Mouse (Mus musculus) induced T-regulatory cell, adult 2 months (primary cell): Measurements from ENCODE around the gene Zbtb34.
A peak's percentile ranks its signal among the peaks of the same experiment; 100 is the strongest.

Source experiments
- DNase-seq: peaks from one replicate; pipeline ENCODE4 v3.0.0-alpha.2; 2012; ENCODE audit warnings: low read depth

The Zbtb34 gene

GRCm38 (mm10) chr2:33430771-33431699, at the start of gene Zbtb34:
Gene Zbtb34 (minus strand): TSS chr2:33431324.
- peak; percentile 85 for DNase-seq

GRCm38 (mm10) chr2:33477961-33478755, 47.0 kb upstream of the Zbtb34 start:
- no peak for DNase-seq

GRCm38 (mm10) chr2:33475961-33476360, 44.8 kb upstream of the Zbtb34 start:
- DNase-seq, result no peak

- DNase-seq, result peak; percentile 98
These were observed 37.5 kb upstream of the Zbtb34 start, which contains the start of gene Zbtb43 for GRCm38 (mm10) chr2:33468466-33469097. Gene Zbtb43 (minus strand): TSS chr2:33468559.

- DNase-seq, result no peak
These were observed 36.7 kb upstream of the Zbtb34 start for GRCm38 (mm10) chr2:33467546-33468465.

GRCm38 (mm10) chr2:33465966-33466365, 34.8 kb upstream of the Zbtb34 start:
- peak; percentile 9 for DNase-seq

GRCm38 (mm10) chr2:33465215-33465614, 34.1 kb upstream of the Zbtb34 start:
- no peak for DNase-seq

GRCm38 (mm10) chr2:33462066-33462465, 30.9 kb upstream of the Zbtb34 start:
- DNase-seq, result no peak

- DNase-seq, result no peak
These were observed 29.9 kb upstream of the Zbtb34 start for GRCm38 (mm10) chr2:33461066-33461465.

- no peak for DNase-seq
These were observed 28.5 kb upstream of the Zbtb34 start for GRCm38 (mm10) chr2:33459660-33460059.

GRCm38 (mm10) chr2:33456696-33457095, 25.6 kb upstream of the Zbtb34 start:
- no peak for DNase-seq

GRCm38 (mm10) chr2:33456242-33456641, 25.1 kb upstream of the Zbtb34 start:
- DNase-seq, result no peak

- no peak for DNase-seq
These were observed 24.2 kb upstream of the Zbtb34 start for GRCm38 (mm10) chr2:33455350-33455749.

- no peak for DNase-seq
These were observed 23.7 kb upstream of the Zbtb34 start for GRCm38 (mm10) chr2:33454816-33455215.

GRCm38 (mm10) chr2:33453476-33453875, 22.4 kb upstream of the Zbtb34 start:
- no peak for DNase-seq

- no peak for DNase-seq
These were observed 21.6 kb upstream of the Zbtb34 start for GRCm38 (mm10) chr2:33452721-33453120.

GRCm38 (mm10) chr2:33452140-33452539, 21.0 kb upstream of the Zbtb34 start:
- no peak for DNase-seq

- no peak for DNase-seq
These were observed 20.2 kb upstream of the Zbtb34 start for GRCm38 (mm10) chr2:33451038-33451978.

GRCm38 (mm10) chr2:33449119-33449873, 18.2 kb upstream of the Zbtb34 start:
- DNase-seq, result no peak
